Mouse (Mus musculus): ENCODE measurements around the gene Ptgr1. TPM values are rescaled to one million over a fixed set of nuclear protein-coding genes. Genes with fewer than 3 reads are reported as not detected.

The Ptgr1 gene
- total RNA-seq (2022), result 1 to 10 TPM; 2.3 to 3.3 (median 3.1) TPM

DNA sequence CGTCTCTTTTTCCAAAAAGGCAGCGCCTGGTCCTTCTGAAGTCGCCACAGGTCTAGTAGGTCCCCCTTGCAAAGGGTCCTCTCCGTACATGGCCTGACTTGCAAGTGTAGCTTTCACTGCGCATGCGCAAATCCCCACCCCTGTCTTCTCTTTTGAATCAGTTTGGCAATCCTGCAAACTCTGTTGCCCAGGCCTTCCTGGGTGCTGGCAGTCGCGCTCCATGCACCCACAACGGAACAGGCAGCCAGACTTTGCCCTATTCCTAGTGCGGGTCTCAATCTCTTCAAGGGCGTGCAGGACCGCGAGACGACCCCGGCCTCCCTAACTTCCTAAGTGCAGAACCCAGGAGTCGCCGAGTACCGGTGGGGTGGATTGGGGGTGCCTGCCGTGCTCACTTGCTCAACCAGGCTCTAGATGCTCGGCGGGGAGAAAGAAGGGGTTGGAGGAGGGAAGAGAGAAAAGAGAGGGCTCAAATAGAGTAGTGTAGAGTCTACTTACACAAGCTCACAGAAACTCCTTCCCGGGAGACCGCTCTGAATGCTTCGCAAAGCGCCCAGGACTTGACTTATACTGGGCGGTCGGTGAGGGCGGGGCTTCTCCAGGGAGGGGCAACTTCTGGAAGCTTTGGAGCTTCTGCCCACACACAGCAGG is at the start of gene Ptgr1:
Ptgr1 (minus strand) TSS at position 580 of the 651 bp plus-strand sequence.
- DNase-seq (ENCODE audit: low spot score), result peak; percentile 79

GRCm38 (mm10) chr4:59035786-59036350 is 48.9 kb upstream of the Ptgr1 start:
- DNase-seq (ENCODE audit: low spot score), result no peak

DNA sequence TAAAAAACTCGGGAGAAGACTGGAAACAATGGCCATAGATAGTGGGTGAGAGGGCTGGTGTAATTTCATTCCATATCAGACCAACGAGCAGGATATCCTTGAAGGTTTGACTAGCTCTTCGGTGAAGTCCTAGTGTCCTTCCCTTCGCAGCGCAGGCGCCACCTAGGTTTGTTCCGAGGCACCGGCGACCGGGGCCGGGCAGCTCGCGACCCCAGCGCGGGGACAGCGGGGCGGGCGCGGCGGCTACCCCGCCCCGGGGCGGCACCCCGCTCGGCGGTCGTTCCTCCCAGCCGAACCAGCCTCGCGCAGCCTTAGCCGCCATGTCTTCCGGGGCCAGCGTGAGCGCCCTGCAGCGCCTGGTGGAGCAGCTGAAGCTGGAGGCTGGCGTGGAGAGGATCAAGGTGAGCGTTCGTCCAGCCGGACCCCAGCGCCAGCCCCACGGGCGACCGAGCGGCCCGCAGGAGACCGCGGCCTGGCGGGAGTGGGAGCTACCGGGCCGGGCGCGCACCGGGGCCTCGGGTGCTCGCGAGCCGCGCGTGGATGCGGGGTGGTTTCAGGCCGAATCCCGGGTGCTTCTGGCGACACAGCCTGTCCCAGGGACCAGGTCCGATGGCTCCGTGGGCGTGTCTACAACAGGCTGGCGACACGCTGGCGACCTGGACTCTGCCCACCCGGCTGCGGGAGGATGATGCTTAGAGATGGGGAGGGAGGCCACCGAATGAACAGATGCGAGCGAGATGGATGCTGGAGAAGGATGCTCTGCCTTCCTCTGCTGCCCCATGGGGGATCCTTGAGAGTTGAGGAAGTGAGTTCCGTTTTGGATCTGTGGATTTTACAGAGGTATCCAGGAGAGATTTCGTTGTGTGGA is 48.2 kb upstream of the Ptgr1 start, which contains the start of gene Gng10:
Gng10 (plus strand) TSS at position 171 of the 868 bp plus-strand sequence.
- peak; percentile 32 for DNase-seq (ENCODE audit: low spot score)

DNA sequence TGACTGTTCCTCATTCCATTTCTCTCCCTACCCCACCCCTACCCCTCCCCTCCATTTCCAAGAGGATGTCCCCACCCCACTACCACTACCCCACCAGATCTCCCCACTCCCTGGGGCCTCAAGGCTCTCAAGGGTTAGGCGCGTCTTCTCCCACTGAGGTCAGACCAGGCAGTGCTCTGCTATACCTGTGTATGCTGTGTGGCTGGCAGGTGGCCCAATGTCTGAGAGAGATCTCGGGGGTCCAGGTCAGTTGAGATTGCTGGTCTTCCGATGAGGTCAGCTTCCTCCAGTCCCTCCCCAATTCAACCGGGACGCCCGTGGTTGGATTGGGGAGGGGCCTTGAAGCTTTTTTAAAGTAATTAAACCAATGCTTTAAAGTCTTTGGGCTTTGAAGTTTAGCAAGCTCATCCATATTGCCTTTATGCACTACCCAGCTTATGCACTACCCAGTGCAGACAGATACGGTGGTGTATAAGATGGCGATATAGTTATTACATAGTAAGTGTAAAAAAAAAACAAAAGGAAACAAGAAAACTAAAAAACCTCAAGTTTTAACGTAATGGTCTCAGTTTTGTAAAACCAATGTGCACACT is 47.5 kb upstream of the Ptgr1 start:
- DNase-seq (ENCODE audit: low spot score), result no peak

DNA sequence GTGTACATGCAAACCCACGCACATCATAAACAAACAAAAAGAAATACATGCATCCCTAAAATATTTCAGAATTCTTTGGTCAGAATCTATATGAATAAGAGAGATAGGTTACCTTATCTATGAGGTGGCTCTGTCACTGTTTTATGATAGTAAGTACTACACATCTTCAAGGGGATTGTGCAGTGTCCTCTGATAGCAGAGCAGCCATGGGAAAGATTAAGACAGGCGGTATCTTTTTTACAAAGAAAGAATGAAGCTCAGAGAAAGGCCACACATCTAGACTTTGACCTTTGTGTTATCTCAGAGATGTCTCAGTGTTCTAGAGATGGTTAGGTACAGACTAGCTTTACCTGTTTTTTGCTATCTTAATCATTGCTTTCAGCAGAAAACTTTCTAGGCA is 30.0 kb upstream of the Ptgr1 start:
- no peak for DNase-seq (ENCODE audit: low spot score)

DNA sequence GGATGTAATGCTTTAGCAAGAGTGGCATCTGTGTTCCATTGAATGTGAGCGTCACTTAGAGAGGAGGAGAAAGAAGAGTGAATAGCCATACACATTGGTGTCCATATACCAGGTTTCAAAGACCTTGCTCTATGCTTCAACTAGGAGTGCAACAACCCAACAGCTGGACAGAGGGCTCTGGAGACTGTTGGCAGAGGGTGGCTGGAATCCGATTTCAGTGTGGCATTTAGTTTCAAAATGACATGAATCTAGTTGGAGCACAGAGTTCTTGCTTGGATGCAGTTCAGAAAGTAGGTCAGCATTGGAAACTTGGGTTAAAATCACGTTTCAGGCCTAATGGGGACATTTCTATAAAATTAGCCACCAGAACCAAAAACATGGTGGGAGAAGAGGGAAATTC is 28.3 kb upstream of the Ptgr1 start:
- DNase-seq (ENCODE audit: low spot score), result no peak

DNA sequence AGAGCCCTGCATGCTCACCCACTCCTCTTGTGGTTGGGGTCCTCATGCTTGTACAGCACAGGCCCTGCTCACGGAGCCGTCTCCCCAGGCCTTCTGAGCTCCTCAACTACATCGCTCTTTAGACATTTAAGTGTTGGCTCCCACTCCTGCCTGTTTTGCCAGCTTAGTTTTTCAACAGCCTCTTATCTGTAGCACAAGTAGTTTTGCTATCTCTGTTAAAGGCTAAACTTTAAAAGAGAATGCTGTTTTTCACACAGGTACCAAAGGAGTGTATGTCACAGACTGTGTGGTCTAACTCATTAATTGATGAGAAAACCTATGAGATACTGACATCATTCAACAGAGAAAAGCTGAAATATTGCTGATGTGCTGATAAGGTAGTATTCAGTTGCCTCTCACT is 24.5 kb upstream of the Ptgr1 start:
- DNase-seq (ENCODE audit: low spot score), result no peak

DNA sequence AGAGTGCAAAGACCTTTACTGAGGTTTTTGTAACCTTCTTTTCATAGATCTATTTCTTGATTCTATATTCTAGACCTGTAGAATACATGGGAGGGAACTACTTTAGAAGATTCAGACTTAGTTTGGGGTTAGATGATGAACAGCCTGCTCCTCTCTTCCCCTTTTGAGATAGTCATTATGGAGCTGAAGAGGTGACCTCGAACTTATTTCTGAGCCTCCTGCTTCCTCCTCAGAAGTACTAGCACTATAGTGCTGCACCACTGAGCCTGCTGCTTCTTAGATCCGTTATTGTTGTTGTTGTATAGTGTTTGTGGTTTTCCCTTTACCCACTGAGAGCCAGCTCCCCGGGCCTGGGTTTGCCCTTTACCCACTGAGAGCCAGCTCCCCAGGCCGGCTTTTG is 22.8 kb upstream of the Ptgr1 start:
- no peak for DNase-seq (ENCODE audit: low spot score)

DNA sequence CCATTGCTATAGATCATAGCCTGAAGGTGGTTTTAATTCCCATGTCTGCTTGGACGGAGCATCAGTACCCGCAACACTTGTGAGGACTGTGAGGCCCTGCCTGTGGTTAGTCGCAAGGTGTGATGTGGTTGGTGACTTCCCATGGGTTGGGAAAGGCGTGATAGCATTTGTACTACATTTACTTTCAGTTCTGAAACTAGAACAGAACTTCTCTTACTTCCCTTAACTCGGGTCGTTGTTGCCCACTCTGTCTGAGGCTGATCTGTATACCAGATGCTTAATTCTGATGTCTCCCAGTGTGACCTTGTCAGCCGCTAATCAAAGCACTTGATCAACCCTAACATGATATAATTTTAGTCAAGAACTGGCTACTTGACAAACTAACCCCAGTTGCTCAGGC is 22.3 kb upstream of the Ptgr1 start:
- DNase-seq (ENCODE audit: low spot score), result no peak

DNA sequence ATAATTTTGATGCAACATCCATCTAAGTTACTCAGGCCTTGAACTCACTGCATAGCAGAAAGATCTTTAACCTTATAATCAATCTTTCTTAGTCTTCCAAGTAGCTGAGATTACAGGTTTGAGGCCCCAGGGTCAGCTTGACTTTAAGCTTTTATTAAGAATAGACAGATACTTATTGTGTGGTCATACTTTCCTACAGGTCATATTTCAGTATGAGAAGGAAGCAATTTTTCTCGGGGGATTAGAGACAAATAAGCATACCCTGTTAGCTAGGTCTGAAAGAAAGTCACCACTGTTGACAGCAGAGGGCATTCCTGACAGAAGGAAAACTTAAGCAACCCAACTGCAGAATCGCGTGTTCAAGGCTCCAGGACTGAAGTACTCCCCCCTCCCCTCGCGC is 21.1 kb upstream of the Ptgr1 start:
- no peak for DNase-seq (ENCODE audit: low spot score)

DNA sequence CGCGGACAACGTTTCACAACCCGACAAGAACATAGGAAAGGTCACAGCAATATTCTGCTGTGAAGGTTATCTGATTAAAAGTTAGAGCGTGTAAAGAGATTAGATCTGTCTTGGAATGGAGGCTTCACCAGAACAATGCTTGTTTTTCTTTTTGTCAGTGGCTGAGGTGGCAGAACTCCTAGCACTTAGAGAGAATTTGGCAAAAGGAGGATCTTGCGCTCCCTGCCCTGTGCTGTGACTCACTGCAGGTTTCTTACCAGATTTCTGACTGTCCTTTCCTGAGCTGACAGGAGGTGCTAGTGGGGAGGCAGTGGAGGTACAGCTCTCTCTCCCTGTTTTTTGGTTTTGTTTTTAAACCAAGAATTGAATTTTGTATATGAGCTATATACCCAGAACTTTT is 20.1 kb upstream of the Ptgr1 start:
- no peak for DNase-seq (ENCODE audit: low spot score)

- no peak for DNase-seq (ENCODE audit: low spot score)
Measured at GRCm38 (mm10) chr4:59006211-59006610, 19.3 kb upstream of the Ptgr1 start.

GRCm38 (mm10) chr4:59003806-59004200 is 16.9 kb upstream of the Ptgr1 start:
- no peak for DNase-seq (ENCODE audit: low spot score)

DNA sequence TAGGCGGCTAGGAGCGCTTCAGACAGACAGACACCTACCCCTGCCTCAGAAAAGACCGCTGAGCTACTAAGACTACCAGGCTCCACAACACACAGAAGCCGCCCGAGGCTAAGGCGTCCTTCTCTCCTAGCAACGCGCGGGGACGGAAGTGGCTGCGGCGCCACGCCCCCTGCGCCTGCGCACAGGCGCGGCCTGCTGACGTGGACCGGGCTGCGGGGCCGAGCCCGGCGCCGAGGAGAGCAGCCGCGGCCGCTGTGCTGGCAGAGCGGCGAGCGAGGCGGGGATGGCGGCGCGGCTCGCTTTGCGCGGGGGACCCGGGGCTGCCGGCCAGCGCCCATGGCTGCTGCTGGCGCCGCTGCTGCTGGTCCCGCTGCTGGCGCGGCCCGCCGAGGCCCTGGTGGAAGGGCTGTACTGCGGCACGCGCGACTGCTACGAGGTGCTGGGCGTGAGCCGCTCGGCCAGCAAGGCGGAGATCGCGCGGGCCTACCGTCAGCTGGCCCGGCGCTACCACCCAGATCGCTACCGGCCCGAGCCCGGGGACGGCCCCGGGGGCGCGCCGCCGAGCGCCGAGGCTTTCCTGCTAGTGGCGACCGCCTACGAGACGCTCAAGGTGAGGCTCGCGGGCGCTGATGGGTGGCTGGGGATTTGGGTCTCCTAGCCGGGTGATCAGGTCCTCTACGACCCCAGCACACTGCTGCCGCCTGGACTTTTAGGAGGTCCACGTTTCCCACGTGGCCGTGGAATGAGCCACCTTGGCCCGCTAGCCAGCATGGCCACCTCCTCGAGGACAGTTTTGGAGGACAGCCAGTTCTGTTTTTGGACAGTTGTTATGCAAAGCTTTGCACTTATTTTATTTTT is 16.3 kb upstream of the Ptgr1 start, which contains the start of gene Gm20503:
Gm20503 (plus strand) TSS at position 263 of the 858 bp plus-strand sequence.
- peak; percentile 92 for DNase-seq (ENCODE audit: low spot score)

DNA sequence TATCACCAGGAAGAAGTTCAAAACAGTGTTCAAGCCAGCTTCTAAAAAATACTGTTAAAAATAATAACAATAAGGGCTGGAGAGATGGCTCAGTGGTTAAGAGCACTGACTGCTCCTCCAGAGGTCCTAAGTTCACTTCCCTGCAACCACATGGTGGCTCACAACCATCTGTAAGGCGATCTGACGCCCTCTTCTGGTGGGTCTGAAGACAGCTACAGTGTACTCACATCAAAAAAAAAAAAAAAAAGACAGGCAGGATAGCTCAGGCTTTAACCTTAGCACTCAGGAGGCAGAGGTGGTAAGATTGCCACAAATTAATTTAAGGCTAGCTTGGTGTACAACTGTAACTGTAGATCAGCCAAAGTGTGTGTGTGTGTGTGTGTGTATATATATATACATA is 13.7 kb upstream of the Ptgr1 start:
- DNase-seq (ENCODE audit: low spot score), result no peak

GRCm38 (mm10) chr4:58999686-59000085 is 12.8 kb upstream of the Ptgr1 start:
- DNase-seq (ENCODE audit: low spot score), result peak; percentile 79

DNA sequence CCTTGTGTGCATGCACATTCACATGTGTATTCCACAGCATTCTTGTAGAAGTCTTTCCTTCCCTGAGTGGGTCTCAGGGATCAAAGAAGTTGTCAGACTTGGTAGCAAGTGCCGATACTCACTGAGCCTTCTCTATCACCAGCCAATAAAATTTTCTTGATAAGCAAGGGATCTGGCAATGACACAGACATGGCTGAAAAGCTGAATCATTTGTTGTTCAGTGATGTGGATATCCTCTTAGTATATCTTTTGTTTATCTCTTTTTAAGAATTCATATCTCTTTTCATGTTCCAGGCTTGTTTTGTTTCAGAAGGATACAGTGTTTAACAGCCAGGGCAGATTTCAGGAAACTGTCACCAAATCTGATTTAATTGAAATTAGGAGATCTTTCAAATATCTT is 11.8 kb upstream of the Ptgr1 start:
- no peak for DNase-seq (ENCODE audit: low spot score)

DNA sequence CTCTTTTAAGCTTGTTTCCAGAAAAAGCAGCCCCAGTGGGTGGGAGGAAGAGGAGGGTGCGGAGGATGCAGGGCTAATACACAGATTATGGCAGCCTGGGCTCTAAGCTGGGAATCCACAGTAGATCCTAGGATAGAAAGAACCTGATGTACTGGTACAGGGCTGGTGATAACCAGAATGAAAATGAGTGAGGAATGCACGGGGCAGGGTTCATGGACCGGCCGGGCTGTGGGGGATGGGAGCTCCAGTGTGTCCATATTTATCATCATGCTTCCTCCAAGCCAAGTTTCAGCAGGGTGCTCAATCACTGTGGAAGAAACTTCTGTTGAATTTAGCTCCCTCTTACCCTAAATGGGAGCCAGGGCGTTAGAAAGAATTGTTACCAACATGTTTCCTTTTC is 10.2 kb upstream of the Ptgr1 start:
- no peak for DNase-seq (ENCODE audit: low spot score)

DNA sequence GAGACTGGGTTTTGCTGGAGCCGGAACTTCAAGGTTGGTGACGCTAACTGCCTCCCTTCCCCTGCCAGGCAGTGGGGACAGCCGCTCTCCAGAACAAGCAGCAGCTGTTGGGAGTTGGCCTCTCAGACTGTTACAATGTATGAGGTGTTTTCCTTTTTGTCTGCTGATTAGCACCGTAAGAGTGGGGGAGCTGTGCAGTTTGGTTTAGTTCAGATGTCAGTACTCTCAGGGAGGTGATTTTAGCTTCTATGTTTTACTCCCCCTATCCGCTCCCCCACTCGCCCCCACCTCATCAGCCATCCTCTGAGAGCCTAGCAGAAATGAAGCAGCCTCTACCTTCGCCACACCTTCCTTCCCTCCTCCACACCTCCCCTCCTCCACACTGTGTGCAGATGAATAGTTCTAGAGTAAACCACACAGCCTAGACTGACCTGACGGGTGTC is 8.4 kb upstream of the Ptgr1 start:
- no peak for DNase-seq (ENCODE audit: low spot score)

DNA sequence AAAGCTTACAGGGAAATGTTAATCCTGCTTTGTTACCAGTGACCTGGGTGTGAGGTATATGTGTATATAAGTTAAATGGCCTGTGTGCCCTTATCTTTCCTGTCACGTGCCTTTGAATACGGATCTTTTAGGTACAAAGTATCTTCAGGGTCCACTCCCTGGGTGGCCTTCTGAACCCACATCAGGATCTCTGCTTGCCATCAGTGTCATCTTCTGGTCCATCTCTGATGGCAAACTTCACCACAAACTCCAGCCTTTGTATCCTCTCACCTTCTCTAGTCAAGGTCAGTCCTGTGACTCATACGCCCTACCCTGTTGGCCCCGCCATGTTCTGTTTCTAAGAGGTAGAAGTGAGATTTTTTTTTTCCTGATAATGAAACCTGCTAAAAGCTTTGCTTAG is 7.8 kb upstream of the Ptgr1 start, which contains the start of gene Dnajc25:
Dnajc25 (plus strand) TSS at position 301 of the 400 bp plus-strand sequence.
- no peak for DNase-seq (ENCODE audit: low spot score)

- DNase-seq (ENCODE audit: low spot score), result no peak
Measured at GRCm38 (mm10) chr4:58992195-58992594, 5.3 kb upstream of the Ptgr1 start.

All from heart, adult 8-10 months (tissue).